Mouse (Mus musculus): Measurements from ENCODE around the gene Cd300lf. TPM values are rescaled to one million over a fixed set of nuclear protein-coding genes. Genes with fewer than 3 reads are reported as not detected.

Cd300lf gene
- polyA plus RNA-seq, 1 experiment: 0.28 TPM

DNA sequence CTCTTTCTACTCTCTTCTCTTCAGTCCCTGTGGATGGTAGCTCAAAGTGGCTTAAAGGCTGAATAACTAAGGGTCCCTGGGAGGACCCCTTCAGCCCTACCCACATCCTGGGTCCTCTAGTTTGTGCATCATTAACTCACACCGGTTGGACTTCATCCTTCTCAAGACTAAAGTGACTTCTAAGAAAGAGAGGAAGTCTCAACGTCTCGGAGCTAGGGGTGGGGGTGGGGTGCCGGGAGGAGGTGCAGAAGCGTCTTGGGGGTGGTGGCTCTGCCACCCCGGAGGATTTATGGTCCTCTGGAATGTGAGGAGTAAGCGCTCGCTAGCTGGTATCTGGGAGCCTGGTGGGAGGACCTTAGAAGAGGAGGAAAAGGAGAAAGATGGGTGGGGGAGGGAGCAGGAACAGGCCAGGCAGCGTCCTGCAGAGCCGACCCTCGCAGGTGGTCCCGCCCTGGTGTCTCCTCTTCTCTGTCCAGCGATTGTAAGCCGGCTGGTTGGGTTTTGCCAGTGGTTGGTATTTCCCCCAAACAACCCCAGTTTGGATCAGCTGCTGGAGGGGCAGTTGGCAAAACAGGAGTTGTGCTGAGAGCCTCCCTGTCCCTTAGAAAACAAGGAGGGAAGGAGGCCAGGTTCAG is 30.7 kb upstream of the Cd300lf start:
- no peaks in the 10 kb centered on the region for H3K4me1 ChIP-seq (ENCODE audit: control insufficient read depth, insufficient read depth, insufficient read length, low read length)
- peak overlapping the region; percentile 80 for H3K4me3 ChIP-seq (ENCODE audit: insufficient read depth, low read depth, low read length)
- no peak overlapping the region for H3K27ac ChIP-seq (replicated peaks; ENCODE audit: low read depth, low read length)

DNA sequence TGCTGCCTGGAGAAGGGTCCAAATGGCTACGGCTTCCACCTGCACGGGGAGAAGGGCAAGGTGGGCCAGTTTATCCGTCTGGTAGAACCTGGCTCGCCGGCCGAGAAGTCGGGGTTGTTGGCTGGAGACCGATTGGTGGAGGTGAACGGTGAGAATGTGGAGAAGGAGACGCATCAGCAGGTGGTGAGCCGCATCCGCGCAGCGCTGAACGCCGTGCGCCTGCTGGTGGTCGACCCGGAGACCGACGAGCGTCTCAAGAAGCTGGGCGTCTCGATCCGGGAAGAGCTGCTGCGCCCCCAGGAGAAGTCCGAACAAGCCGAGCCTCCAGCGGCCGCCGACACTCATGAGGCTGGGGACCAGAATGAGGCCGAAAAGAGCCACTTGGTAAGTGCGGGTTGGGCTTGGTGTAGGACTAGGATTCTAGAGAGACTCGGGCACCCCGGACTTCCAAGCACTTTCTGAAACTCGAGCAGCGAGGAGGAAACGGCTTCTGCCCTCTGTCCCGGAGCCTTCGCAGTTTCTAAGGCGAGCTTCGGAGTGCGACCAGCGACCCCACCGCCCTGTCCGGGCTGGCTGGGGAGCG is 29.9 kb upstream of the Cd300lf start:
- peak overlapping the region; percentile 80 for H3K4me3 ChIP-seq (ENCODE audit: insufficient read depth, low read depth, low read length)
- H3K27ac ChIP-seq (replicated peaks; ENCODE audit: low read depth, low read length): no peak overlapping the region; the same call in 1 of the 2 replicates
- no peaks in the 10 kb centered on the region for H3K4me1 ChIP-seq (ENCODE audit: control insufficient read depth, insufficient read depth, insufficient read length, low read length)

- Histone ChIP-seq H3K4me3 (ENCODE audit: insufficient read depth, low read depth, low read length) (peak within 1 kb of the TSS; percentile 80), H3K27ac (replicated peaks; ENCODE audit: low read depth, low read length) (no peak within 1 kb of the TSS; the same call in 1 of the 2 replicates), H3K4me1 (ENCODE audit: control insufficient read depth, insufficient read depth, insufficient read length, low read length) (no peaks in the 10 kb centered on the region)
These were observed 29.2 kb upstream of the Cd300lf start, which contains the start of gene Slc9a3r1 for GRCm38 (mm10) chr11:115162832-115163480. TSS of gene Slc9a3r1 (plus strand) at chr11:115163341.

- H3K4me3 ChIP-seq (ENCODE audit: insufficient read depth, low read depth, low read length): 0 out of 2 replicates have a peak overlapping the region, but pooled peaks have one; percentile 48
These were observed 28.4 kb upstream of the Cd300lf start for GRCm38 (mm10) chr11:115162205-115162601.

DNA sequence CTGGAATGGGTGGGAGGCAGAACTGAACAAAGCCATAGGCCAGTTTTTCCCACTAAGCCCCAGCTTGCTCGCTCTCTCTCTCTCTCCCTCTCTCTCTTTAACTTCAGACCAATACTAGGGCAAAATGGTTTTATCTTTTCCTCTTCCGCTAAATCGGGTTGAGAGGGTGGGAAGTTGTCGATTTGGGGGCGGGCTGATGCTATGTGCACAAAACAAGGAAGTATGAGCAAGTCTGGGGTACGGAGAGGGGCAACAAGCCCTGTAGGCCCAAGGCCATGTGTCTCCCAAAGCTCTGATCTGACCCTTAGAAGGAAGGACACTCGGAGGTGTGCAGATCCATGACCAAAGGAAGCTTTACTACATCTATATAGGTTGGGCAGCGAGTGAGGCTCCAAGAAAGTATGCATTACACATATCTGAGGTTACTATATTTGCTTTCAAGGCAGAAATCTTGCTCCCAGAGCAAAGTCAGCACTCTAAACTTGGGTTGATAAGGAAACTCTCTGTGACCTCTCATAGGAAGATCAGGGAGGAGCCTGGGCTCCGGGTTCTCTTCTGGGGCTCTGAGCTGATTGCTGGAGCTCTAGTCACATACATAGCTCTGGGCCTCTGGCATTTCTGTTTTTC is 27.9 kb upstream of the Cd300lf start:
- no peaks in the 10 kb centered on the region for H3K4me1 ChIP-seq (ENCODE audit: control insufficient read depth, insufficient read depth, insufficient read length, low read length)
- no peak overlapping the region for H3K4me3 ChIP-seq (ENCODE audit: insufficient read depth, low read depth, low read length)
- H3K27ac ChIP-seq (replicated peaks; ENCODE audit: low read depth, low read length): peak overlapping the region; percentile 25

More at GRCm38 (mm10) chr11:115162205-115162601, 28.4 kb upstream of the Cd300lf start:
- H3K4me1 ChIP-seq (ENCODE audit: control insufficient read depth, insufficient read depth, insufficient read length, low read length): no peaks in the 10 kb centered on the region
- H3K27ac ChIP-seq (replicated peaks; ENCODE audit: low read depth, low read length): no peak overlapping the region

GRCm38 (mm10) chr11:115160883-115161577 is 27.2 kb upstream of the Cd300lf start:
- no peak overlapping the region; the same call in 1 of the 2 replicates for H3K27ac ChIP-seq (replicated peaks; ENCODE audit: low read depth, low read length)
- no peak overlapping the region for H3K4me3 ChIP-seq (ENCODE audit: insufficient read depth, low read depth, low read length)
- H3K4me1 ChIP-seq (ENCODE audit: control insufficient read depth, insufficient read depth, insufficient read length, low read length): no peaks in the 10 kb centered on the region

DNA sequence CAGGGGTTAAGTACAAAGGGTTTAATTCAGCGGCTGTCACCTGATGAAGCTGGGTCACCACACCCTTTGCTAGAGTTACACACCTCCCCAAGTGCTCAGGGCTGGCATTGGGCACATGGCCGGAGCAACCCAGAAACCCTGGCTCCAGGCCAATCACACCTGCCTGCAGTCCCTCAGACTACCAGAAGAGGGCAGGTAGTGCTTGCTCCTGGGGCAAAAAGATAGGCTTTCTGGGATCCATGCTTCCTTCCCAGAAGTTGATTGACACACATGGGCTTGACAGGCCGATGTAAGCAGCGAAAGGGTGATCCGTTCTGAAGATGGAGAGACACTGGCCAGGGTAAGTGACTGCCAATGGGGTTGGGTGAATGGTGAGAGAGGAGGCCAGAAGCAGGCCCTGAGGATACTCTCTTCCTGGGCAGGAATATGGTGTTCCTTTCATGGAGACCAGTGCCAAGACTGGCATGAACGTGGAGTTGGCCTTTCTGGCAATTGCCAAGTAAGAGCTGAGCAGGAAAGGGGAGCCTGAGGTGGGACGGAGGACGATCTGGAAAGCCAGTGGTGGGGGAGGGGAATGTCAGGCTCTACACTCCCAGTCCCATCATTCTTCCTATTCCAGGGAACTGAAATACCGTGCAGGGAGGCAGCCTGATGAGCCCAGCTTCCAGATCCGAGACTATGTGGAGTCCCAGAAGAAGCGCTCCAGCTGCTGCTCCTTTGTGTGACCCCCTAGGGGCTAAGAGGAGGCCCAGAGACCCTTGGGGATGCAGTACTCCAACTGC is 26.4 kb upstream of the Cd300lf start:
- Histone ChIP-seq H3K4me1 (ENCODE audit: control insufficient read depth, insufficient read depth, insufficient read length, low read length) (no peaks in the 10 kb centered on the region), H3K27ac (replicated peaks; ENCODE audit: low read depth, low read length) (no peak overlapping the region), H3K4me3 (ENCODE audit: insufficient read depth, low read depth, low read length) (no peak overlapping the region)

- H3K4me1 ChIP-seq (ENCODE audit: control insufficient read depth, insufficient read depth, insufficient read length, low read length): no peaks in the 10 kb centered on the region
- H3K27ac ChIP-seq (replicated peaks; ENCODE audit: low read depth, low read length): no peak overlapping the region
- H3K4me3 ChIP-seq (ENCODE audit: insufficient read depth, low read depth, low read length): no peak overlapping the region
These were observed 24.3 kb upstream of the Cd300lf start for GRCm38 (mm10) chr11:115157933-115158719.

GRCm38 (mm10) chr11:115155053-115155634 is 21.4 kb upstream of the Cd300lf start:
- H3K4me3 ChIP-seq (ENCODE audit: insufficient read depth, low read depth, low read length): no peak overlapping the region
- H3K4me1 ChIP-seq (ENCODE audit: control insufficient read depth, insufficient read depth, insufficient read length, low read length): no peaks in the 10 kb centered on the region
- no peak overlapping the region for H3K27ac ChIP-seq (replicated peaks; ENCODE audit: low read depth, low read length)

GRCm38 (mm10) chr11:115153699-115154292 is 20.0 kb upstream of the Cd300lf start:
- Histone ChIP-seq H3K4me3 (ENCODE audit: insufficient read depth, low read depth, low read length) (peak overlapping the region; percentile 32), H3K4me1 (ENCODE audit: control insufficient read depth, insufficient read depth, insufficient read length, low read length) (no peaks in the 10 kb centered on the region), H3K27ac (replicated peaks; ENCODE audit: low read depth, low read length) (no peak overlapping the region)

DNA sequence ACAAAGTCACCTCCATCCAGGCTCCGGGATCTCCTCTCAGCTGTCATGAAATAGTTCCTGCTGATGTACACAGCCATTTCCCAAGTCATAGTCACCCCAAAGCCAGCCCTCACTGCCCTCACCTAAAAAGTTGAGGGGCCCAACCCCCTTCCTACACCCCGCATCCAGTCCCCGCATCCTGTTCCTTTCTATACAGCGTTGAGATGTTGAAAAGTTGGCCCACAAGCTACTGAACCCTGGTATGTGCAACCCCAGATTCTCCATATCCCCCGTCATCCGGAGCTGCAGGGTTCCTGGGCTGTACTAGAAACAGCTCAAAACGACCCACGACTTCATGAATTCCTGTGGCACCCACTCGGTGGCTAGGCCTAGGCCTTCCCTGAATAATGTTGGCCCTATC is 19.3 kb upstream of the Cd300lf start:
- no peak overlapping the region for H3K4me3 ChIP-seq (ENCODE audit: insufficient read depth, low read depth, low read length)
- H3K27ac ChIP-seq (replicated peaks; ENCODE audit: low read depth, low read length): no peak overlapping the region
- H3K4me1 ChIP-seq (ENCODE audit: control insufficient read depth, insufficient read depth, insufficient read length, low read length): no peaks in the 10 kb centered on the region

DNA sequence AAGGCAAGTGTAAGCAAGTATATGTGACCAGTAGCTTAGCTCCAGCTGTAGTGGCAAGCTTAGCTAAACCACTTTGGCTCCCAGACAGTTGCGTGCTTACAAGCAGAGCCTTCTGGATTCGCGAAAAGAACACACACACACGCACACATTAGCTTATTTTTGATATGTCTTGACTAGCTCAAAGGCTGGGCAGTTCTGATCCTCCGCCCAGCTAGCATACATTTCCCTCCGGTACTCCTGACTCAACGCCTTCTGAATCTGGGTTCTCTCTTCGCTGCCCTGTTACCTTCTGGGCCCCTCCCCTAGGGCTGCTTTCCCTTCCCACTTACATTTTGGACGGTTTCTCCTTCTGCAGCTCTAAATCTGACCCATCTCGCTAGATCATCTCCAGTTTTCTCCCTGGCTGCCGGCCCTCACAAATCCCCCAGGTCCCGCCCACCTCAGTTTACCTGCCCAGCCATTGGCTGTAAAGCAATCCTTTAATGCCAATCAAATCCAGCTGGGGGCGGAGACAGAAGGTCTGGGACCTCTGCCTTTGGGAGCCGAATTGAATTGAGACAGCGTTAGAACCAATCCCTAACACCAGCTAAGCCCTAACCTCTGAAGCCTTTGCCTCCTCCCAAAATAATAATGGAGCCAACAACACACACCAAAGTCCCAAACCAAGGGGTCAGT is 18.1 kb upstream of the Cd300lf start:
- H3K4me3 ChIP-seq (ENCODE audit: insufficient read depth, low read depth, low read length): peak overlapping the region; percentile 47
- H3K27ac ChIP-seq (replicated peaks; ENCODE audit: low read depth, low read length): no peak overlapping the region
- no peaks in the 10 kb centered on the region for H3K4me1 ChIP-seq (ENCODE audit: control insufficient read depth, insufficient read depth, insufficient read length, low read length)
